Mouse (Mus musculus) hematopoietic multipotent progenitor cell, adult 10-12 weeks (in vitro differentiated cells): ENCODE measurements around the gene Prss28. TPM values are rescaled to one million over a fixed set of nuclear protein-coding genes. Genes with fewer than 3 reads are reported as not detected.

Experiments used
- polyA plus RNA-seq: library from polyadenylated mRNA; stranded (reverse); fragments of >175 nt; gene quantifications from 2 replicates; pipeline ENCODE4 v1.2.3, GENCODE M21; 2012; ENCODE audit warnings: low replicate concordance

The Prss28 gene
- polyA plus RNA-seq = not detected in 2 replicates

DNA sequence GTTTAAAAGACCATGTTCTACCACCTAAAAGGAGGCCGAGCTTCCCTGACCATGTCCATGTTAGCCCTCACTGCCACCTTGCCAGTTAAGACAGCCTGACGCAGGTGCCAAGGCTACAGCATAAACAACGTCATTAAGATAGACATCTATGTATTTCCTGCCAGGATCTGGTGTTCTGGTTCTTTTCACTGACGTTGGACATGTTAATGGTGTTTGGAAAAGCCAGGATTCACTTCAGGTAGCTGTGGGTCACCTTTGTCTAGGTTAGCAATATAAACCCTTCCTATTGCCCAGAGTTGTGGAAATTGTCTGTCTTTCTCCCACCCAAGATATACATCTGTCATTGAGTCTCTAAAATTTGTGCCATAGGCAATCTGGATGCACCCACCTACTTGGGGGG, at the start of gene Prss28:
Gene Prss28, plus strand, starts transcription at position 301 of the 400 bp plus-strand sequence.

GRCm38 (mm10) chr17:25274571-25275346, 33.7 kb upstream of the Prss28 start, which contains the start of gene Ube2i:
TSS of gene Ube2i (minus strand) at chr17:25274622.

GRCm38 (mm10) chr17:25298094-25298493, 10.4 kb upstream of the Prss28 start, which contains the start of gene Prss34:
TSS of gene Prss34 (plus strand) at chr17:25298394.

DNA sequence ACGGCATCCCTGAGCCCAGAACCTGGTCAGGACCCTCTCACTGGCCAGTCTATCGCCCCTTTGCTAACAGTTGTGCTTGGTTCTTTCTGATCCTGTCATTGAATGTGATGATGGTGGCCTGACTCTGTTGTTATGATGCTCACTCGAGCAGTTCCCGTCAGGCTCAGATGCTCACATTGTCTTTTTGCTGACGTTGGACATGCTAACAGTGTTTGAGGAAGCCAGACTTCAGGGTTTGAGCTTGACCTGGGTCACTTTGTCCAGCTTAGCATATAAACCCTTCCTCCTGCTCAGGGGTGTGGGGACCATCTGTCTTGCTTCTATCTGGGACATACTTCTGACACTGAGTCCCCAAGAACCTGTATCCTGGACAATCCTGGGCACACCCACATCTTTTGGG, 9.9 kb downstream of the Prss28 start, which contains the start of gene Prss29:
Gene Prss29, plus strand, starts transcription at position 301 of the 400 bp plus-strand sequence.

GRCm38 (mm10) chr17:25345462-25345861, 37.0 kb downstream of the Prss28 start, which contains the start of gene Tpsab1:
TSS of gene Tpsab1 (minus strand) at chr17:25345562.

Other genes with a start within 250 kb of the Prss28 start
- gene Tmem204, start 225.1 kb upstream of the Prss28 start, polyA plus RNA-seq = 0.62 TPM in 1 of 2 replicates, not detected in the other
- 11.5 and 26.9 TPM in 2 replicates for gene Telo2, start 192.7 kb upstream of the Prss28 start, polyA plus RNA-seq
- gene Ptx4, start 187.9 kb upstream of the Prss28 start, polyA plus RNA-seq = not detected in 2 replicates
- 26.3 and 36.9 TPM in 2 replicates for gene Clcn7, start 175.3 kb upstream of the Prss28 start, polyA plus RNA-seq
- gene Ccdc154, start 146.2 kb upstream of the Prss28 start, polyA plus RNA-seq = not detected in 2 replicates
- gene Gm38655, start 133.2 kb upstream of the Prss28 start, polyA plus RNA-seq = not detected in 2 replicates
- gene BC003965, start 124.1 kb upstream of the Prss28 start, polyA plus RNA-seq = 19.1 and 36.7 TPM in 2 replicates
- gene Unkl, start 120.2 kb upstream of the Prss28 start, polyA plus RNA-seq = 79.2 and 79.9 TPM in 2 replicates
- gene Gnptg, start 68.5 kb upstream of the Prss28 start, polyA plus RNA-seq = 9.7 and 21.5 TPM in 2 replicates
- 11.0 and 15.2 TPM in 2 replicates for gene Tsr3, start 68.5 kb upstream of the Prss28 start, polyA plus RNA-seq
- 0.90 and 3.3 TPM in 2 replicates for gene Baiap3, start 52.3 kb upstream of the Prss28 start, polyA plus RNA-seq
- gene Ube2i, start 34.0 kb upstream of the Prss28 start, polyA plus RNA-seq = 203 and 276 TPM in 2 replicates
- gene Prss34, start 10.3 kb upstream of the Prss28 start, polyA plus RNA-seq = 1.8 and 2.7 TPM in 2 replicates
- 0.65 and 1.5 TPM in 2 replicates for gene Prss29, start 10.0 kb downstream of the Prss28 start, polyA plus RNA-seq
- 0.87 and 3.6 TPM in 2 replicates for gene Tpsab1, start 36.9 kb downstream of the Prss28 start, polyA plus RNA-seq
- 2.0 and 20.1 TPM in 2 replicates for gene Tpsb2, start 57.7 kb downstream of the Prss28 start, polyA plus RNA-seq
- 0.21 TPM in 1 of 2 replicates, not detected in the other for gene Tpsg1, start 60.6 kb downstream of the Prss28 start, polyA plus RNA-seq
- 6.5 and 17.3 TPM in 2 replicates for gene Cacna1h, start 125.1 kb downstream of the Prss28 start, polyA plus RNA-seq
- not detected in 2 replicates for gene Tekt4, start 146.0 kb downstream of the Prss28 start, polyA plus RNA-seq
- 0.12 TPM in 1 of 2 replicates, not detected in the other for gene Sstr5, start 188.6 kb downstream of the Prss28 start, polyA plus RNA-seq